Mouse (Mus musculus) G1E (cell line): ENCODE data around the gene Maml3.

Source experiments
- CTCF ChIP-seq: IDR thresholded peaks from 2 replicates; pipeline ENCODE4 v1.5.1; 2012; ENCODE audit warnings: low read depth, low read length, inconsistent platforms, mixed read lengths
- GATA1 ChIP-seq: IDR thresholded peaks from 2 replicates; pipeline ENCODE4 v1.6.1; 2012; ENCODE audit warnings: borderline replicate concordance, low read length, inconsistent platforms, mixed read lengths
- GATA2 ChIP-seq: IDR thresholded peaks from 2 replicates; pipeline ENCODE4 v1.6.1; 2012; ENCODE audit warnings: low read depth, low read length, inconsistent platforms, borderline replicate concordance
- POLR2AphosphoS5 ChIP-seq: IDR thresholded peaks from 2 replicates; pipeline ENCODE4 v1.6.1; 2012; ENCODE audit warnings: low read depth, low read length, inconsistent platforms; ENCODE audit not compliant: insufficient replicate concordance
- TAL1 ChIP-seq: conservative IDR thresholded peaks from 2 replicates; pipeline ENCODE4 v1.6.1; 2012; ENCODE audit warnings: low read depth, low read length, inconsistent platforms, mixed read lengths

DNA sequence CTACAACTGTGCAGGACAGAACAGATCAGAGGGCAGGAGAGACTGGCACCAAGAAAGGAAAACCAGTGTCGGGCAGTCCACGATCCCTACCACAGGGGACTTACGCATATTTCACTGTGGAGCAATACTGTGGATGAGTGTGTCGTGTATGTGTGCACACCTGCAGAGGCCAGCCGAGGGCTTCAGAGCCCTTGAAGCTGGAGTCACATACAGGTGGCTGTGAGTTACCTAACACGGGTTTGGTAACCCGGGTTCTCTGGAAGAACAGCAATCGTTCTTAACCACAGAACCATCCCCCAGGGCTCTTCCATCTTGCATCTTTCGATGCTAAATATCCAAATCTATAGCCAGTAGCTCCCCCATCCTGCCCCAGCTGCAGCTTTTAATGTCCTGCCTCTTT, 228.1 kb downstream of the Maml3 start:
- no peak for TF ChIP-seq CTCF
- TF ChIP-seq POLR2AphosphoS5 = no peak
- TF ChIP-seq GATA2 = no peak
- TF ChIP-seq GATA1 = no peak
- TF ChIP-seq TAL1 = no peak
